In the genomic region with DNA sequence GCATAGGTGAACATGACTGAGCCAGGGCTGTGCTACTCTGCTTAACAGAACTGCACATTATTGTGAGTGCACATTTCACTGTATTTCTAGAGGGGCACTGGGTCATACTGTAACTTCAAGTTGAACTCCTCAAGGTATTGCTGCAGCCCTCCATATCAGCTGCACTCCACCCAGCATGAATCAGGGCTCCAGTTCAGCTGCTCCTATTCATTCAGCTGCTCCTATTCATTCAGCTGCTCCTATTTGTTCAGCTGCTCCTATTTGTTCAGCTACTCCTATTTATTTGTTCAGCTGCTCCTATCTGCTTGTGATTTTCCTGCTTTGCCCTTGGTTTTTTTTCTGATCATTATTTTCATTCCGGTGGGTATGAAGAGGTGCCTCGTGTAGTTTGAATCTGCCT, we compare ENCODE assay signal across 28 mouse cellular contexts. TPM values are rescaled to one million over a fixed set of nuclear protein-coding genes. Genes with fewer than 3 reads are reported as not detected.
DNase-seq lines count a peak whose midpoint lies in the region; ATAC-seq and TF ChIP-seq lines count a peak whose summit lies in the region.
"Had no signal": no experiment of that assay in that cellular context is flagged by ENCODE, and none has a peak within 500 bp of the region (broad histone marks: within the 10 kb centered on the region; RNA-seq: fewer than 3 reads in every experiment).

No protein-coding gene starts in this region.

- H3K9me3 ChIP-seq in heart, embryonic 15.5 days (replicated peaks) = no peaks in the 10 kb centered on the region
- H3K9me3 ChIP-seq: embryonic facial prominence, embryonic 12.5 days; embryonic facial prominence, embryonic 15.5 days; heart, embryonic 12.5 days had no signal

- H3K79me3 ChIP-seq in C2C12 (ENCODE audit: low read depth) = no peaks in the 10 kb centered on the region

- no peak for DNase-seq in heart, adult 2 months
- no peak for DNase-seq in heart, postnatal 14 days
- no peak for DNase-seq in heart, adult 18-20 months
- no peak for DNase-seq in lung, postnatal 10 days
- DNase-seq: adrenal gland, adult 2 months; adrenal gland, postnatal 14 days; B cell, adult 2 months; cerebellum, adult 11 months; cerebellum, adult 2 months; cerebellum, adult 9-11 months; cerebellum, postnatal 25 days; forebrain, postnatal 0 days; heart, postnatal 36 days; kidney, adult 18-20 months; kidney, adult 9 months had no signal

- intact Hi-C loops in heart, adult 2 months (cut with DNase I) = no loop called here
- intact Hi-C loops in heart, postnatal 14 days (cut with DNase I) = no loop called here

- peaks cover 13% of the 10 kb centered on the region for H3K36me3 ChIP-seq in heart, adult 2 months (ENCODE audit: control insufficient read depth, insufficient read depth, low read length)
- H3K36me3 ChIP-seq in heart, embryonic 15.5 days = no peaks in the 10 kb centered on the region
- H3K36me3 ChIP-seq in C2C12 (ENCODE audit: control insufficient read depth, insufficient read depth) = no peaks in the 10 kb centered on the region
- H3K36me3 ChIP-seq: embryonic facial prominence, embryonic 12.5 days; embryonic facial prominence, embryonic 15.5 days; heart, embryonic 12.5 days had no signal

- ATAC-seq in heart, embryonic 15.5 days (replicated peaks; ENCODE audit: insufficient number of reproducible peaks, insufficient read depth, low FRiP score, low read depth) = no peak
- ATAC-seq: CD4-positive, CD25-positive, alpha-beta regulatory T cell, adult 4 months; forebrain, embryonic 14.5 days; forebrain, postnatal 0 days; hindbrain, postnatal 0 days; inflammation-experienced regulatory T-cells, adult 6 months; intestine, embryonic 16.5 days had no signal

- no peak for TF ChIP-seq CTCF in heart, adult 2 months (IDR thresholded peaks at IDR 0.05)
- no peak for TF ChIP-seq CTCF in C2C12 (IDR thresholded peaks at IDR 0.05; ENCODE audit: control insufficient read depth, insufficient read depth, insufficient read length)

- H3ac ChIP-seq in C2C12 (ENCODE audit: control insufficient read depth, insufficient read length, low read depth) = no peak overlapping the region

- no peak for TF ChIP-seq POLR2A in heart, adult 2 months (IDR thresholded peaks at IDR 0.05; ENCODE audit: insufficient read depth, low read depth, low read length)

- 46% methylated on average over 2 of the region's 2 CpGs for WGBS in heart, adult 2 months
- 67% methylated on average over 2 of the region's 2 CpGs for WGBS in heart, embryonic 15.5 days

- peak overlapping the region; percentile 30 for H3K9ac ChIP-seq in heart, adult 2 months (ENCODE audit: low read depth, low read length)
- no peak overlapping the region for H3K9ac ChIP-seq in heart, embryonic 15.5 days
- H3K9ac ChIP-seq: embryonic facial prominence, embryonic 12.5 days; embryonic facial prominence, embryonic 15.5 days; forebrain, postnatal 0 days; heart, embryonic 12.5 days; hindbrain, embryonic 14.5 days had no signal

- TF ChIP-seq EP300 in heart, adult 2 months (IDR thresholded peaks at IDR 0.05; ENCODE audit: insufficient read depth, low read depth, low read length) = no peak

- no peaks in the 10 kb centered on the region for H3K27me3 ChIP-seq in heart, adult 2 months (ENCODE audit: control insufficient read depth, insufficient read depth, low read length)
- H3K27me3 ChIP-seq in heart, embryonic 15.5 days = peaks cover 19% of the 10 kb centered on the region; the same call in 1 of the 2 replicates
- H3K27me3 ChIP-seq in C2C12 (ENCODE audit: control insufficient read depth, insufficient read depth, insufficient read length) = no peaks in the 10 kb centered on the region

- H3K4me1 ChIP-seq in heart, adult 2 months (ENCODE audit: control insufficient read depth, insufficient read depth, low read length) = peaks cover 8% of the 10 kb centered on the region
- peaks cover 64% of the 10 kb centered on the region for H3K4me1 ChIP-seq in heart, embryonic 15.5 days (replicated peaks)
- H3K4me1 ChIP-seq: embryonic facial prominence, embryonic 12.5 days had no signal

- H3K27ac ChIP-seq in heart, adult 2 months = peak overlapping the region; percentile 86
- peak overlapping the region; percentile 83; the same call in 1 of the 2 replicates for H3K27ac ChIP-seq in heart, embryonic 15.5 days
- H3K27ac ChIP-seq: embryonic facial prominence, embryonic 12.5 days; embryonic facial prominence, embryonic 15.5 days; hindbrain, embryonic 14.5 days; hindbrain, postnatal 0 days had no signal

- peak overlapping the region; percentile 18; the same call in 1 of the 2 replicates for H3K4me3 ChIP-seq in heart, adult 2 months
- no peak overlapping the region for H3K4me3 ChIP-seq in heart, embryonic 15.5 days
- no peak overlapping the region for H3K4me3 ChIP-seq in C2C12 (ENCODE audit: insufficient read depth, poor library complexity, severe bottlenecking)
- H3K4me3 ChIP-seq: embryonic facial prominence, embryonic 12.5 days; embryonic facial prominence, embryonic 15.5 days; heart, embryonic 12.5 days had no signal

- H3K79me2 ChIP-seq in heart, adult 2 months (replicated peaks; ENCODE audit: control insufficient read depth, insufficient read depth, low read length) = no peaks in the 10 kb centered on the region
- no peaks in the 10 kb centered on the region for H3K79me2 ChIP-seq in C2C12 (ENCODE audit: control insufficient read depth, insufficient read depth)

- peak overlapping the region; percentile 42 for H3K4me2 ChIP-seq in heart, embryonic 15.5 days
- H3K4me2 ChIP-seq: embryonic facial prominence, embryonic 12.5 days; embryonic facial prominence, embryonic 15.5 days; hindbrain, embryonic 14.5 days had no signal

TF ChIP-seq in C2C12, 6 proteins besides CTCF, POLR2A, EP300 and RAD21:
- TF ChIP-seq MYOD1 (IDR thresholded peaks at IDR 0.05; ENCODE audit: control insufficient read depth, insufficient read length, low read depth) (peak; percentile 95), USF1 (IDR thresholded peaks at IDR 0.05; ENCODE audit: low read depth) (no peak), CEBPB (IDR thresholded peaks at IDR 0.05; ENCODE audit: low read depth) (no peak), FOSL1 (IDR thresholded peaks at IDR 0.05; ENCODE audit: insufficient read depth, low read length, poor library complexity, severe bottlenecking) (no peak), MYOG (IDR thresholded peaks at IDR 0.05; ENCODE audit: control insufficient read depth, extremely low read depth, insufficient read length) (no peak), MAX (IDR thresholded peaks at IDR 0.05) (no peak)

RNA-seq across cellular contexts. Expression of gene Cxcl10, which starts 41.3 kb away (rescaled TPM):
- under 1 TPM in 1 of 2 experiments, not detected in 1; 0.34 TPM for total RNA-seq in heart, adult 2 months (2021)
- 1.0 and 3.6 TPM in 2 replicates for polyA plus RNA-seq in heart, adult 2 months (2012; rRNA removed)
- under 1 TPM in 1 of 2 experiments, not detected in 1; 0.80 TPM for total RNA-seq in heart, postnatal 14 days (2021)
- 0.92 and 6.4 TPM in 2 replicates for polyA plus RNA-seq in heart, embryonic 15.5 days (2015; fragmentation: Nextera tagmentation; extraction: Ambion mirVana)
- under 1 TPM in 1 of 2 experiments, not detected in 1; 0.25 TPM for total RNA-seq in heart, adult 18-20 months (2021)
- 0.18 TPM for polyA plus RNA-seq in C2C12 (2012; fragmentation: generic; extraction: Trizol)
- total RNA-seq: hindbrain, postnatal 0 days; MEL had no signal

RNA-seq across cellular contexts. Expression of gene Nup54, which starts 45.0 kb away (rescaled TPM):
- 10 to 100 TPM; 14.5 to 20.9 TPM for total RNA-seq in heart, adult 2 months (2021)
- polyA plus RNA-seq in heart, adult 2 months (2012; rRNA removed) = 11.1 and 19.9 TPM in 2 replicates
- total RNA-seq in heart, postnatal 14 days (2021) = 10 to 100 TPM; 15.8 to 17.0 TPM
- polyA plus RNA-seq in heart, embryonic 15.5 days (2015; fragmentation: Nextera tagmentation; extraction: Ambion mirVana) = 31.2 and 33.7 TPM in 2 replicates
- 10 to 100 TPM; 19.1 to 21.9 TPM for total RNA-seq in heart, adult 18-20 months (2021)
- polyA plus RNA-seq in C2C12 (2012; fragmentation: generic; extraction: Trizol) = 13.4 TPM

RNA-seq across cellular contexts. Expression of gene Art3, which starts 58.4 kb away (rescaled TPM):
- total RNA-seq in heart, adult 2 months (2021) = 100 to 1,000 TPM; 622 to 797 TPM
- 268 and 420 TPM in 2 replicates for polyA plus RNA-seq in heart, adult 2 months (2012; rRNA removed)
- total RNA-seq in heart, postnatal 14 days (2021) = 100 to 1,000 TPM; 620 to 781 TPM
- polyA plus RNA-seq in heart, embryonic 15.5 days (2015; fragmentation: Nextera tagmentation; extraction: Ambion mirVana) = 49.4 and 65.5 TPM in 2 replicates
- total RNA-seq in heart, adult 18-20 months (2021) = 100 to 1,000 TPM; 595 to 602 TPM
- polyA plus RNA-seq in C2C12 (2012; fragmentation: generic; extraction: Trizol) = 0.39 TPM
- total RNA-seq: common myeloid progenitor, adult 5-6 weeks; MEL had no signal
